Mouse (Mus musculus) limb, embryonic 15.5 days (tissue): ENCODE results near the gene 2310022A10Rik. TPM values are rescaled to one million over a fixed set of nuclear protein-coding genes. Genes with fewer than 3 reads are reported as not detected.

Source experiments
- ATAC-seq: fragments of 200-750 bp; cut with Nextera tagmentation; 2 replicates; pipeline ENCODE4 v1.8.0; 2017; ENCODE audit warnings: low read depth, moderate TSS enrichment; ENCODE audit not compliant: insufficient number of reproducible peaks, low FRiP score, low TSS enrichment
- H3K27ac ChIP-seq: fragments of 300-500 bp; sonication (generic); 2 replicates; pipeline ENCODE4 v1.5.1; 2015; ENCODE audit warnings: moderate library complexity, mild to moderate bottlenecking, inconsistent platforms
- H3K27me3 ChIP-seq: fragments of 300-500 bp; sonication (generic); 2 replicates; pipeline ENCODE4 v1.6.1; 2015; ENCODE audit warnings: inconsistent platforms
- H3K36me3 ChIP-seq: fragments of 300-500 bp; sonication (generic); 2 replicates; pipeline ENCODE4 v1.6.1; 2015; ENCODE audit warnings: inconsistent platforms
- H3K4me1 ChIP-seq: fragments of 300-500 bp; sonication (generic); 2 replicates; pipeline ENCODE4 v1.6.1; 2015; ENCODE audit warnings: inconsistent platforms
- H3K4me2 ChIP-seq: fragments of 300-500 bp; sonication (generic); 2 replicates; pipeline ENCODE4 v1.6.1; 2015; ENCODE audit warnings: mild to moderate bottlenecking, inconsistent platforms
- H3K4me3 ChIP-seq: fragments of 300-500 bp; sonication (generic); 2 replicates; pipeline ENCODE4 v1.5.1; 2015; ENCODE audit warnings: mild to moderate bottlenecking, inconsistent platforms
- H3K9ac ChIP-seq: fragments of 300-500 bp; sonication (generic); 2 replicates; pipeline ENCODE4 v1.6.1; 2015; ENCODE audit warnings: inconsistent platforms
- H3K9me3 ChIP-seq: fragments of 300-500 bp; sonication (generic); 2 replicates; pipeline ENCODE4 v1.6.1; 2016; ENCODE audit warnings: inconsistent platforms
- WGBS: fragments of 180-500 bp; shearing (Covaris S2); methylation state at CpG from one replicate; pipeline ENCODE4 v1.1.7; 2015; 5-methylcytosine and 5-hydroxymethylcytosine counted together
- polyA plus RNA-seq: library from polyadenylated mRNA; unstranded; fragments of >200 nt; fragmentation: Nextera tagmentation; extraction: Ambion mirVana; gene quantifications from 2 replicates; pipeline ENCODE4 v1.2.1, GENCODE M21; 2015

The 2310022A10Rik gene
- polyA plus RNA-seq, 1 experiment from 2014 or later = 32.9 TPM

DNA sequence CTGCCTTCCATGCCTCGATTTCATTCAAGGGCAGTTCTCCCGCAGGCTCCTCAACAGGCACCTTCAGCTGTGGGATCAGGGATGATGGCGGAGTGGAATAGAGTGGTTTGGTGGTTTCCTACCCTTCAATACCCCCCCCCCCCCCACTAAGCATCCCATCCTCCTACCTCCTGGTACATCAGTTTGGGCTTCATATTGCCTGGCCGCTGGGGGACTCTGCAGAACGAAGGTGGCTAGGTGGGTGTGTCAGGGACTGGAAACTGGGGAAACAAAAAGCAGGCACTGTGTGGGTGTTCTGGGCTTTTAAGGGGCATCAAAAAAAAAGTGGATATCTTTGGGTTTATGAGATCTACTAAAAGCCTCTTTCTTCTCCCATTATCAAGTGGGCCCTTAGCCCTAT lies 11.1 kb upstream of the 2310022A10Rik start:
- H3K9me3 ChIP-seq = no peaks in the 10 kb centered on the region
- no peak overlapping the region for H3K27ac ChIP-seq
- no peak overlapping the region for H3K9ac ChIP-seq
- H3K36me3 ChIP-seq = peaks cover 36% of the 10 kb centered on the region
- peak overlapping the region; percentile 51 for H3K4me3 ChIP-seq
- 46% methylated on average over 5 of the region's 5 CpGs for WGBS
- peak overlapping the region; percentile 81 for H3K4me2 ChIP-seq
- no peaks in the 10 kb centered on the region for H3K27me3 ChIP-seq
- no peak for ATAC-seq
- peaks cover 19% of the 10 kb centered on the region for H3K4me1 ChIP-seq

DNA sequence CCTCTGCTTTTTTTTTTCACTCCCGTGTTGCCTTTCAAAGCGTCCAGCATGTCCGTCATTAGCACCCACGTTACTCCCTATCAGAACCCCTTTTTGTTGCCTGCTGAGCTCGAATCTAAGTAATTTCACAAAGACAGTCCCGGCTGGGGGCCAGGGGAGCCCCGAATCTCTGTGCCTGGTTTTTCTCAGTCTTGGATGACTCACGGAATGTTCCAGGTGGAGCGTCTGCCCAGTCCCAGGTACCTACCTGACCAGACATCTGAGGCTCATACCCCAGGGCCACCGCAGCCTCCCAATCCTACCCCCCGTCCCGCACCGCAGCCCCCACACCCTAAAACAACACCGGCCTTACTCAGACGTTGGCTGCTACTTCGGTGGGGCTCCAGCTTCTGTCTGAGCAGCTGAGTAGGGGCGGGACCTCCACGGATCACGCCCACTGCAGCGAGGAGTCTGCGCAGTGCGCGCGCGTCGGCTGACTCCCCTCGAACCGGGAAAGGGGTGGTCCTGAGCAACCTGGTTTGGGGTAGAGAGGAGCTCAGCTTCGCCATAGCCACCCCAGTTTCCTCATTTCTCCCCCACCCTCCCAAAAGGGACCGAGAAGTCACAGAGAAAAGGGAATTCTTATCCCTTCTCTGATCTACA lies 10.5 kb upstream of the 2310022A10Rik start:
- H3K9me3 ChIP-seq = no peaks in the 10 kb centered on the region
- H3K4me2 ChIP-seq = peak overlapping the region; percentile 81
- H3K36me3 ChIP-seq = peaks cover 31% of the 10 kb centered on the region
- peak; percentile 85; the same call in 1 of the 2 replicates for ATAC-seq
- H3K4me3 ChIP-seq = peak overlapping the region; percentile 51
- H3K9ac ChIP-seq = peak overlapping the region; percentile 35
- H3K4me1 ChIP-seq = peaks cover 19% of the 10 kb centered on the region
- H3K27me3 ChIP-seq = no peaks in the 10 kb centered on the region
- WGBS = 1% methylated on average over 30 of the region's 30 CpGs
- H3K27ac ChIP-seq = peak overlapping the region; percentile 43; the same call in 1 of the 2 replicates

DNA sequence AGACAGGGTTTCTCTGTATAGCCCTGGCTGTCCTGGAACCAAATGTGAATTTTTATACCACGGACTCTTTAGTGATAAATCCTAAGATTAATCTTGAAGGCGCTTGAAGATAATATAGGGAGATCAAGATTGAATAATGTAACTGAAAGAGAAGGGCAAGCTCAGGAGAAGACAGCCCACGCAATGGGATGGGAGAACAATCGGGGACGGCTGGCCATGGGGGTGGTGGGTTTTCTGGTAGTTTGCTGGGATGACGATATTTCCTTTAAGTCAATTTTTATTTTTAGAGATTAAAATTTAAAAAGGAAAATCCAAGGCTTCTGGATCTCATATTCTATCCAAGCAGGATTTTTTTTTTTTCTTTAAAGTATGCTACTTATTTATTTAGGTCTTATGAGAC lies 10.0 kb upstream of the 2310022A10Rik start:
- peak overlapping the region; percentile 51 for H3K4me3 ChIP-seq
- ATAC-seq = no peak
- 50% methylated on average over 6 of the region's 6 CpGs for WGBS
- H3K27ac ChIP-seq = peak overlapping the region; percentile 43; the same call in 1 of the 2 replicates
- no peaks in the 10 kb centered on the region for H3K27me3 ChIP-seq
- peak overlapping the region; percentile 35 for H3K9ac ChIP-seq
- H3K9me3 ChIP-seq = no peaks in the 10 kb centered on the region
- peaks cover 19% of the 10 kb centered on the region for H3K4me1 ChIP-seq
- H3K4me2 ChIP-seq = peak overlapping the region; percentile 81
- peaks cover 25% of the 10 kb centered on the region for H3K36me3 ChIP-seq

DNA sequence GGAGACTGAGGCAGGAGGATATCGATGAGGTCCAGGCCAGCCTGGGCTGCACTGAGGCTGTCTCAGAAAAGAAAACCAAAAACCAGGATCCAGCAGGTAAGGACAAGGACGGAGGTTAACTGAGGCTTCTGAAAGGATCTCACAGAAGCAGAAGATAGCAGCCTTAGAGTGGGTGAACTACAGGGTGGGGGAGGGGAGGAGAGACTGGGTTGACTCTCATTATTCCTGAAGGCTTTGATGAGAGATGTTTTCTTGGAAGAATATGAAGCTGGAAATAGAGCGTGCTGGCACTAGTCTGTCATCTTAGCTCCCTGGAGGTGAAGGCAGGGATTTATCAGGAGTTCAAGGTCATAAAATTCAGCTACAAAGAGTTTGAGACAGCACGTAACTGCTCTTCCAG lies 9.2 kb upstream of the 2310022A10Rik start:
- Histone ChIP-seq H3K36me3 (peaks cover 21% of the 10 kb centered on the region), H3K4me3 (no peak overlapping the region), H3K27ac (peak overlapping the region; percentile 27; the same call in 1 of the 2 replicates), H3K4me1 (peaks cover 19% of the 10 kb centered on the region), H3K27me3 (no peaks in the 10 kb centered on the region), H3K9me3 (no peaks in the 10 kb centered on the region), H3K9ac (no peak overlapping the region), H3K4me2 (no peak overlapping the region)
- WGBS = 78% methylated on average over 4 of the region's 4 CpGs
- no peak for ATAC-seq

DNA sequence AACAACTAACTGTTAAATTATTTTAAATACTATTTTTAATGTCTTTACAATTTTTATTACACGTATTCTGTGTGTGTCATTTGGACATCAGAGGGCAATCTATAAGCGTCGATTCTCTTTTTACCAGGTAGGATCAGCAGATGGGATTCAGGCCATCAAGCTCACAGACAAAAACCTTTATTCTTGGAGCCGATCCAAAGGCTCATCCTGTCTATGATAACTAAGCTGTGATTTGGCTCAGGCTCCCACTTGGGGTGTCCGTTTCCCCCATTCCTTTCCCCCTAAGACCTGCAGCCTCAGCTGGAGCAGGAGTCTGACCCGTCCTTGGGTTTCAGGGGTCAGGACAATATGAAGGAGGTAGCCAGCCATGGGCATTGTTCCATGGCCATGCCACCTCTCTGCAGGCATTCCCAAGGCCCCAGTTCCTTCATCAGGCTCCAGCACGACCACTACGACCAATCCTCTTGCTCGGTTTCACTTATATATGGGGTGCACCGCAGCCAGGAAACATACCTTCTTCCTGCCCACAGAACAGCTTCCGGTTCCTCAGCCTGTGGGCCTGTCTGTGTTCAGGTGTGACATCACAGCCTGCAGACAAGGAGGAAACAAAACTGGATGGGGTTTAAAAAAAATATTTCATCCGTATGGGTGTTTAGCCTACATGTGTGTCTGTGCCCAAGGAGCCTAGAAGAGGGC lies 8.2 kb upstream of the 2310022A10Rik start:
- no peaks in the 10 kb centered on the region for H3K27me3 ChIP-seq
- no peaks in the 10 kb centered on the region for H3K9me3 ChIP-seq
- WGBS = 86% methylated on average over 12 of the region's 12 CpGs

DNA sequence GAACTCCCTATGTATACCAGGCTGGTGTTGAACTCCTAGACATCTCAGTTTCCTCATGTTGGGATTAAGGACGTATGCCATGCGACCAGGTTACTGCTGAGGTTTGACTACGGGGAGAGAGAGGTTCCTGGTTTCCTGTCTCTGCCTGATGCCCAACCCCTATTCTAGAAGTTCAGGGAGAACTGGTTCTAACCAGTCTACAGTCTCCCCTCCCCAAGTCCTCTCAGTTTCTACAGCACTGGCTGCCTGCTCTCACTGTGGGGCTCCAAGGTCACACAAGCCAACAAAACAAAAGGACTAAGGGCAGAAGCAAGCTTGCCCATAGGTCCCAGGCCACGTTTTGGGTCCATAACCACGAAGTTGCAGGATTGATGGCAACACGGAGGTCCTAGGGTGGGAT lies 3.4 kb upstream of the 2310022A10Rik start:
- Histone ChIP-seq H3K9me3 (no peaks in the 10 kb centered on the region), H3K4me3 (no peak overlapping the region), H3K27ac (no peak overlapping the region), H3K27me3 (no peaks in the 10 kb centered on the region), H3K36me3 (0 out of 2 replicates have a peak, but pooled peaks cover 3% of the 10 kb centered on the region), H3K9ac (no peak overlapping the region), H3K4me2 (no peak overlapping the region), H3K4me1 (peaks cover 13% of the 10 kb centered on the region)
- WGBS = 76% methylated on average over 6 of the region's 6 CpGs
- ATAC-seq = no peak

More for the DNA sequence above, 8.2 kb upstream of the 2310022A10Rik start:
- Histone ChIP-seq H3K4me1 (peaks cover 19% of the 10 kb centered on the region), H3K27ac (no peak overlapping the region), H3K36me3 (peaks cover 12% of the 10 kb centered on the region), H3K9ac (no peak overlapping the region), H3K4me2 (no peak overlapping the region), H3K4me3 (no peak overlapping the region)
- no peak for ATAC-seq

DNA sequence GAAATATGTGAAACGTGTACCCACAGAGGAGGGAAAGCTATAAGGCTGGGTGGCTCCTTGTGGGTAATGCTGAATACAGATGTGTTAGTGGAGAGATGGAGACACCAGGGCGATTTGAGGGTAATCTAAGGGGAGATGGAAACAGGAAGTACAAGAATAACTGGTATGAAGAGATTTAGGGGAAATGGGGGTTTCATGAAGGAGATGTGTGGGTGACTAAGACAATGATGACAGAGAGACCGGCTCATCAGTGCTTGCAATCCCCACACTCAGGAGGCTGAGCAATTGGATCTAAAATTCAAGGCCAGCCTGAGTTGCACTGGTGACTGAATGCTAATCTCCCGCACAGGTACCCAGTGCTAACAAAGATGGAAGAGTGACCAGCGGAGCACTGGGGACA lies 963 bp upstream of the 2310022A10Rik start:
- peak overlapping the region; percentile 82 for H3K4me3 ChIP-seq
- peaks cover 10% of the 10 kb centered on the region for H3K36me3 ChIP-seq
- 45% methylated on average over 5 of the region's 5 CpGs for WGBS
- no peaks in the 10 kb centered on the region for H3K9me3 ChIP-seq
- no peak for ATAC-seq
- peak overlapping the region; percentile 72 for H3K4me2 ChIP-seq
- no peaks in the 10 kb centered on the region for H3K27me3 ChIP-seq
- no peak overlapping the region for H3K9ac ChIP-seq
- no peak overlapping the region; the same call in 1 of the 2 replicates for H3K27ac ChIP-seq
- peaks cover 17% of the 10 kb centered on the region for H3K4me1 ChIP-seq

DNA sequence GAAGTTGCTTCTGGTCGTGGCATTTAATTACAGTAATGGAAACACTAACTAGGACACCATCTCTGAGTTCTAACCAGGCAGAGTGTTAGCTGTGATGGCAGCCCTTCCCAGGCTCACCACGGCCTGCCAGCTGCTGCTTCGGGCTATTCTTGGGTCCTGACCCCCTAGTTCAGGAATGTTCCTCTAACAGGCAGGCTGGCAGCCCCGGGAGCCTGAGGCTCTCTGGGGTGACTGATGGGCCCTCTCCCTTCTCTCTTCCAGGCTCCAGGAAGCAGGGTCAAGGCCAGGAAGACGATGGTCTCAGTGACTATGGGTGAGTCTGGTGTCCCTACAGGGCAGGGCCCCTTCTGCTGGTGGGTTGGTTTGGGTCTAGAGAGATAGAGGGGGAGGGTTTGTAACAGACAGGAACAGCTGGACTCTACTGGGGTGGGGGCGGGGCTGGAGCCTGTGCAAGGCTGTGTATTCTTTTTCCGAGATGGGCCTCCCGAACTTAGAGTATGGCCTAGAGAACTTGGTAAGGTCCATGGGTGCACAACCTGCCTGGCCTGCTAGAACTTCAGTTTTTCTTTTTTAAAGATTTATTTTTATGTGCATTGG lies 7.4 kb downstream of the 2310022A10Rik start:
- Histone ChIP-seq H3K4me2 (no peak overlapping the region), H3K27me3 (no peaks in the 10 kb centered on the region), H3K27ac (peak overlapping the region; percentile 65), H3K9me3 (no peaks in the 10 kb centered on the region), H3K4me3 (no peak overlapping the region), H3K36me3 (peaks cover 78% of the 10 kb centered on the region), H3K9ac (no peak overlapping the region), H3K4me1 (no peaks in the 10 kb centered on the region)
- 0 out of 2 replicates have a peak, but pooled peaks have one; percentile 44 for ATAC-seq
- 66% methylated on average over 8 of the region's 8 CpGs for WGBS

DNA sequence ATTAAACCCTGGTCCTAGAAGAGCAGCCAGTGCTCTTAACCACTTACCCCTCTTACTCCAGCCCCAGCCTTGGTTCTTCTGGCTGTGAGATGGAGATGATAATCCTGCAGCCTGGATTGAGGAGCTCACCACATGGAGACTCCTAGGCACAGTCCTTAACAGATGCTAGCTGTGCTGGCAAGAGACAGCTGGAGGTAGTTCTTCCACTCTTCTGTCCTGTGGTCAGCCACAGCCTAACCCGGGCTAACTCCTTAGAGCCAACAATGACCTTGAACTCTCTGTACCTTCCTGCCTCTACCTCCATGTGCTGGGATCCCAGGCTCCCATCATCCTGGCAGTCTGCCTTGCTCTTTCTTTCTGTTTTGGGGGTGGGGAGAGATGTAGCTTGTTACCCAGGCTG lies 7.9 kb downstream of the 2310022A10Rik start:
- no peak overlapping the region for H3K9ac ChIP-seq
- no peaks in the 10 kb centered on the region for H3K27me3 ChIP-seq
- no peak overlapping the region for H3K4me3 ChIP-seq
- 81% methylated on average over 1 of the region's 1 CpGs for WGBS
- no peaks in the 10 kb centered on the region for H3K4me1 ChIP-seq
- peaks cover 78% of the 10 kb centered on the region for H3K36me3 ChIP-seq
- no peaks in the 10 kb centered on the region for H3K9me3 ChIP-seq
- peak overlapping the region; percentile 65 for H3K27ac ChIP-seq
- no peak for ATAC-seq
- no peak overlapping the region for H3K4me2 ChIP-seq

DNA sequence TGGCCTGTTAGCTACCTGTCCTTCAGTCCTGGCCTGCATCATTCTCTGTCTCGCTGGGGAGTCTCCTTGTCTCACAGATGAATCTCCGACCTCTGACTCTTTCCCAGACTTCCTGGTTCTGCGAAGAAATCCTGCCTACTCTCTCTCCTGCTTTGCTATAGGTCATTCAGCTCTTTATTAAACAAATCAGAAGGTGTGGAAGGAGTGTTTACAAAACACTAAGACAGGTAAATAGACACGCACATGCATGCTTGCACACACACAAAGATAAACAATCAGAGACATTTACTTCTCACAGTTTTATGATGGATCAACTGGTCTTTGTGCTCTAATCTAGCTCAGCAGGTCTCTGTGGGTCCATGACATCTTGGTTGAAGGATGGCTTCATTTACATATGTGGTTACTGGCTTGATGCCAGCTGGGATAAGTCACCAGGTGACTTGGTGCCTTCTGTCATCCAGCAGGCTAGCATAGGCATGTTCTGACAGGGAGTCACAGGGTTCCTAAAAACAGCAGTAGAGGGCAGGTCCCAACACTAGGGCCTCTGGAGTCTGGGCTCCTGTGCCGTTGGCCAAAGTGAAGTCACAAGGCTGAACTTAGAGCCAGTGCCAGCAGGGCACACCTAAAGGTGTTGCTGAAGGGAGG lies 16.7 kb downstream of the 2310022A10Rik start:
- no peak overlapping the region for H3K4me2 ChIP-seq
- 76% methylated on average over 5 of the region's 5 CpGs for whole genome bisulfite sequencing
- 0 out of 2 replicates have a peak, but pooled peaks have one; percentile 25 for ATAC-seq
- H3K4me1 ChIP-seq = no peaks in the 10 kb centered on the region
- H3K36me3 ChIP-seq = peaks cover 77% of the 10 kb centered on the region
- no peak overlapping the region for H3K4me3 ChIP-seq
- no peak overlapping the region for H3K9ac ChIP-seq
- no peak overlapping the region for H3K27ac ChIP-seq
- H3K27me3 ChIP-seq = no peaks in the 10 kb centered on the region
- H3K9me3 ChIP-seq = no peaks in the 10 kb centered on the region

DNA sequence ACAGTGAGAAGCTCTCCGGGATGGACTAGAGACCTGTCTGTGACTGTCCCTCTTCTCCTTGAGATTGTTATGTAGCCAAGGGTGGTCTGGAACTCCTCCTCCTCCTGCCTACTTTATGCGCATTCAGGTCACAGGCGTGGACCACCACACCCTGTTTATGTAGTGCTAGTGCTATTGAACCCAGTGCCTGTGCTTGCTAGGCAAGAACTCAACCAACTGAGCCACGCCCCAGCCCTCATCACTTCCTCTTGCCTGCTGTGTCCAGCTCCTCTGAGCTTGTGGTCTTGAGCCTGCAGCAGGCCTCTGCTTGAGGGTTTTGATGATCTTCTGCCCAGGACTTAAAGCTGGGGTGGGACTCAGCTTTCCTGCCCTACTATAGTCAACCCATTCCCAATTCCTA lies 19.1 kb downstream of the 2310022A10Rik start:
- no peaks in the 10 kb centered on the region for H3K9me3 ChIP-seq
- WGBS = 90% methylated on average over 4 of the region's 4 CpGs
- no peaks in the 10 kb centered on the region for H3K27me3 ChIP-seq
- no peak overlapping the region for H3K9ac ChIP-seq
- no peak overlapping the region for H3K27ac ChIP-seq
- no peaks in the 10 kb centered on the region for H3K4me1 ChIP-seq
- no peak overlapping the region for H3K4me2 ChIP-seq
- H3K36me3 ChIP-seq = peaks cover 84% of the 10 kb centered on the region
- ATAC-seq = no peak
- H3K4me3 ChIP-seq = no peak overlapping the region
